ENCODE assay signal across 11 mouse cellular contexts in genomic region chr13:25958153-25958466, GRCm38 (mm10).
"Had no signal": no experiment of that assay in that cellular context is flagged by ENCODE, and none has a peak within 500 bp of the region (broad histone marks: within the 10 kb centered on the region; RNA-seq: fewer than 3 reads in every experiment).

No protein-coding gene starts in this region.

- H3K9me3 ChIP-seq: limb, embryonic 10.5 days; liver, embryonic 15.5 days; neural tube, embryonic 13.5 days; stomach, embryonic 15.5 days had no signal

- DNase-seq: kidney, adult 9 months; kidney, postnatal 36 days; right cerebral cortex, postnatal 14 days; thymus, adult 2 months; thymus, postnatal 36 days had no signal

- H3K27me3 ChIP-seq: liver, embryonic 15.5 days; neural tube, embryonic 13.5 days; stomach, embryonic 15.5 days had no signal

- H3K4me3 ChIP-seq: limb, embryonic 10.5 days; liver, embryonic 15.5 days; neural tube, embryonic 13.5 days; stomach, embryonic 15.5 days had no signal

- H3K4me1 ChIP-seq: liver, embryonic 15.5 days; neural tube, embryonic 13.5 days; stomach, embryonic 15.5 days had no signal

- H3K4me2 ChIP-seq: liver, embryonic 11.5 days; liver, embryonic 15.5 days; neural tube, embryonic 13.5 days; stomach, embryonic 15.5 days had no signal

- H3K9ac ChIP-seq: liver, embryonic 15.5 days; neural tube, embryonic 13.5 days; stomach, embryonic 15.5 days had no signal

- H3K27ac ChIP-seq: kidney, postnatal 0 days; limb, embryonic 10.5 days; liver, embryonic 15.5 days; neural tube, embryonic 13.5 days; stomach, embryonic 15.5 days had no signal

- H3K36me3 ChIP-seq: limb, embryonic 10.5 days; liver, embryonic 15.5 days; neural tube, embryonic 13.5 days; stomach, embryonic 15.5 days had no signal
